Mouse (Mus musculus) stomach, postnatal 0 days (tissue): Measurements from ENCODE around the gene 2210017I01Rik.

Source experiments
- CTCF ChIP-seq: IDR thresholded peaks from 2 replicates; pipeline ENCODE4 v1.5.1; 2016; ENCODE audit warnings: antibody characterized with exemption, low read depth, mild to moderate bottlenecking, moderate library complexity
- EP300 ChIP-seq: optimal IDR thresholded peaks from 2 replicates; pipeline ENCODE3; 2016; ENCODE audit warnings: antibody characterized with exemption

- TF ChIP-seq CTCF (no peak), EP300 (no peak)
These were observed 31.3 kb upstream of the 2210017I01Rik start for GRCm38 (mm10) chr3:92638653-92638991.
